Mouse (Mus musculus) adrenal gland, adult (tissue): ENCODE results near the gene Nek6.

Source experiments
- DNase-seq, 2 experiments: peaks; one replicate each; pipeline ENCODE4 v3.0.0; 2022 to 2023; ENCODE audit warnings: low spot score in 1 of 2; ENCODE audit not compliant: inconsistent age in 2 of 2

Gene Nek6

DNA sequence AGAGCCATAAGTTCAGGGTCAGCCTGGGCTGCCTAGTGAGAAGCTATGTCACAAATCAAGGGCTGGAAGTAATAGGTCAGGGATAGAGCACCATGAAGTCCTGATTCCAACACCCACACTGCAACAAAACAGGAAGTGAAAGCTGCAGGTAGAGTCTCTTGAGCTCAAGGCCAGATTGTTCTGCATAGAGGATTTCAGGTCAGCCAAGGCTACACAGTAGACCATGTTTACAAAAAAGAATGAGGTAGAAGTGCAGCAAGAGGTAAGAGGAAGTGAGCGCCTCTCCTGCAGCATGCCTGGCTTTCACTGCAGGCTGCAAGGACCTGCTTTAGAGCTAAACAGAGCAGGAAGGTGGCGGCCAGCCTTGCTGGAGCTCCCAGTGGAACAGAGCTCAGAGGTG is 63.3 kb downstream of the Nek6 start:
- no peak for DNase-seq

GRCm38 (mm10) chr2:38578602-38579521 is 67.4 kb downstream of the Nek6 start:
- no peak for DNase-seq

DNA sequence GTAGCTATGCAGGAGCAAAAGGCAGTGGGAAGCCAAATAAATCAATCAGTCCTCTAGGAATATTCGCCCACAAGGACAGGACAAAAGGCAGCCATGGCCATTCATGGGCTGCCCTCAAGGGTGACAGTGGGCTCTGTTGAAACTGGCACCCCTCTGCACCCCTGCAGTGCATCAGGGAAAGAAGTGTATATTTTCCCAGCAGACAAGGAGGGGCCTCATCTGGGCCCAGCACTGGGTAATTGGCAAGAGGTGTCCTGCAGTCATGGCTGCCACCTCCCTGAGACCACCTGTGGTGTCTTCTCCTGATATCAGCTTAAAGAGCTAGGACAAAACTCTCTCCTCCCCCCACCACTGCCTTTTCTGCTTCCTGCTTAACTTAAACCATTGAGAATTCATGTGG is 68.1 kb downstream of the Nek6 start:
- no peak for DNase-seq

GRCm38 (mm10) chr2:38583982-38584381 is 72.5 kb downstream of the Nek6 start:
- DNase-seq = no peak

DNA sequence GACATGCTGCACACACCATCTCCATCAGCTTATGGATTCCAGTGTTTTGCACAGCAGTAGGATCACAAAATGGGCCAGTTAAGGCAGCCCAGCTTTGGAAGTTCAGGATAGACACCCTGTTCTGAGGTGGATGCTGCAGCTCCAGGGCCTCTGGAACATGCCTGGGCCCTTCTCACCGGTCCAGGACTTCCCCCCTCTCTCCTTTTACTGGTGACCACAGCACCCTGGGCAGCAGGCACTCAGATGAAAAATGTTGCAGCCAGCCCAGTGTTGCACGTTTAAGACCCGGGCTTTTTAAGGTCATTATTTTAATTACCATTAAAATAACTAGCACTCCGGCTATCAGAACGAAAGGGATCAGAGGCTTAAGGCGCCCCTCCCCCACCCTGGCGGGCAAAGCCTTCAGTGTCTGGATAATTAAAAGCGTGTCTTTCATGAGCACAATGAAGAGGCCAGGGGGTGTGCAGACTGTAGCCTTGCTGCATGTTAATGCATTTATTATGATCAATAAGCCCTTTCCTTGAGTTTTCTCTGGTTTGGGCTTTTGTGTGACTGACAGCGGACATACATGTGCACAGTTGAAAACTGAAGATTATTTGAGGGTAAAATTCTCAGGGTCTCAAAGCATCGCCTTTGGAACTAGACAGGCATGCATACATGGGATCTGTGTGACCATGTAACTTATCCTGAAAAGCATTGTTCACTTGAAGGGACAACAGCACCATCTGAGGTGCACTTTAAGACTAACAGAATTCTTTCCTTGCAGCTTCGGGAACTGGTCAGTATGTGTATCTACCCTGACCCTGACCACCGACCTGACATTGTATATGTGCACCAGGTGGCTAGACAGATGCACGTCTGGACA is 73.3 kb downstream of the Nek6 start:
- no peak for DNase-seq

- DNase-seq = no peak
Measured at GRCm38 (mm10) chr2:38585379-38585736, 73.9 kb downstream of the Nek6 start.

DNA sequence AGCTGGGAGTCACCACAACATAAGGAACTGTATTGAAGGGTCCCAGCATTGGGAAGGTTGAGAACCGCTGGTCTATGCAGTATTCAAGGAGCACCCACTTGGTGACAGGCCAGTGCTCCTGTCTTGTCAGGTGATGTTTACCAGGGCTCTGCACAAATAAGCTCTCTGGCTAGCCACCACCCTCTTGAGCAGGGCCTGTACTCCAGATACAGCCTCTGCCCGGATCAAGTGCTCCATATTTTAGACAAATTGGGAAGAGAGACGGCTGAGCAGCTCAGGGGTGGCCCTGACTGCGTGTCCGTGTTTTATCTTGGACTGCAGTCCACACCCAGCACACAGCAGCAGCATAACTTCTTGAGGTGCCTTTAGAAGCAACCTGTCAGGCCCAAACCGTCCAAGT is 75.3 kb downstream of the Nek6 start:
- no peak for DNase-seq

- DNase-seq = peak in 1 of 2 experiments; percentile 74
Measured at GRCm38 (mm10) chr2:38591751-38592459, 80.5 kb downstream of the Nek6 start.

DNA sequence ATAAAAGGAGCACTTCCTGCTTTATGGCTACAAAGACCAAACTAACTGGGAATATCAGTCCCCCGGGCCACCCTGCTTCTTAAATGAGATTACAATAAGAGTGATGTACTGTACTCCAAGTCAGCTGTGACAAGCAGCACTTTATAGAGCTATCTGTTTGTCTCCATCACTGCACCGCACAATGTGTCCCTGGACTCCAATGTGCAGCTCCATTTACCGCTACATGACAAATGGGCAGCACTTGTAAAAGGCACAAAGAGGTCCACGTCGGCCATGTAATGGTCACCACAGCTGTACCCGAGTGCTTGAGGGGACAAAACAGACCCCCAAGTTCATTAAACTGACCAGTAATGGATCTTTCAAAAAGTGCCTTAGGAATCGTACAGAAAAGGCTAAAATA is 83.4 kb downstream of the Nek6 start:
- no peak for DNase-seq

- no peak for DNase-seq
Measured at GRCm38 (mm10) chr2:38597896-38598295, 86.5 kb downstream of the Nek6 start.

DNA sequence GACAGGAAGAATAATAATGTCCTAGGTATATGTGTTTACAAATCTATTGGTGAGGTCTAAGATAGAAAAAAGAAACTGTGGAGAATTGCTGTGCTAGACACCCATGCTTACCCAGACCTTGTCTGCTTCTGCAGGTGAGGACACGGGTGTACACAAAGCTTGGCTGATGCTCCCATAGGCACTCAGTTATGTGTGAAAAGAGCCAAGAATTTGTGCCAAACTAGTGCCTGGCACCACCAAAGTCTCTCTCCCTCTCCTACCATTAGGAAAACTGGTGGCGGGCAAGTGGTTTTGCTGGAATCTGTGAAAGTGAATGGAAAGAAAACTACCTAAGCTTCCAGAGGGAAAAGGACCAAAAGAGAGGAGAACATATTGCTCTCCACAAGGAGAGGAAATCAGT is 87.0 kb downstream of the Nek6 start:
- DNase-seq = no peak

GRCm38 (mm10) chr2:38600842-38601241 is 89.4 kb downstream of the Nek6 start:
- DNase-seq = no peak

- no peak for DNase-seq
Measured at GRCm38 (mm10) chr2:38607716-38608115, 96.3 kb downstream of the Nek6 start.

- DNase-seq = peak in 1 of 2 experiments; percentile 61
Measured at GRCm38 (mm10) chr2:38608831-38609309, 97.4 kb downstream of the Nek6 start.

DNA sequence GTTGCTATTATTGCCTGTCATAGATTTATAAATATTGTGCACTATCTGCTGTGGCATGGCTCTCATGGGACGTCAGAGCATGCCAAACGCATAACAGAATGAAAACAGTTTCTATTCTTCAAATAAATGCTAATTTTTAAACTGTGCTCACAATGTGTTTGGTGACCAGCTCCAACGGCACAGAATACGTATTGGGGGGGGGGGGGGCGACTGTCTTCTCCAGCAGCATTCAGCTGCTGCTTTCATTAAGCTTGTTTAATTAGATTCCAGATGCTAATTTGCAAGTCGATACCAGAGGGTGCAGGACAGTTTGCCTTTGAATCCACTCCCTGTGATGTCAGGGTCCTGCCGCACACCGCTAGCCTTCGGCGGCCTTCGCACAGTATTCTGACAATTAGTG is 97.9 kb downstream of the Nek6 start:
- no peak for DNase-seq

DNA sequence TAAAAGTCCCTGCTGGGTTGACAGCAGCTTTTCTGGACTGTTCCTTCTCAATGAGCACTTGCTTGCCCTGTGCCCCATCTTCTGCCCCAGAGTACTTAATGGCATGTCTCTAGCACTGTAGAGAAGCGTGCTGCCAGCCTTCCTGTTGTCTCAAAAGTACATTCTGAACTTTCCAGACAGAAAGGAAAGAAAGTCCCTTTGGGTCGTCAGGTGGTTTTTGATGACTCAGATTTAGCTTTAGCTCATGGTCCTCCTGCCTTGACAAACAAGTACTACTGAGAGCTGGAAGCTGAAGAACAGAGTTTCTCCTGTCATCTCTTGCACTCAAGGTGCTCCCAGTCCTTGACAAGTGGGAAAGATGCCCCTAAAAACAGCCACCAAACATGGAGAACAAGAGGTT is 98.7 kb downstream of the Nek6 start:
- DNase-seq = no peak

DNA sequence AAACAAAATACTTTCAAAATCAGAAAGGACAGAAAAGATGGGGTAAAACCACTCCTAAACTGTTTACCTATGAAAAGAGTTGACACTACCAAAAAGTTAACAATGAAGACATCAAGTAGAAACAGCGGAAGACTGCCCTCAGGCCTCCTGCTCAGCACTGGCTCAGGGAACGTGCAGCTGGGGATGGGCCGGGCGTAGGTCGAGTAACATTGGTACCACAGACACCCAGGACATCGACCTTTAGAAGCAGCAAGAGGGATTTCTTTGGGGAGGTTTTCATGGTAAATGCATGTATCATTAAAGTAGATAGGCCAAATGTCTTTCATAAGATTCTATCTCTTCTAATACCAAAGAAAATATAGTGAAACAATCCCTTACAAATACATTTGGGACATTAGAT is 101.2 kb downstream of the Nek6 start:
- no peak for DNase-seq

DNA sequence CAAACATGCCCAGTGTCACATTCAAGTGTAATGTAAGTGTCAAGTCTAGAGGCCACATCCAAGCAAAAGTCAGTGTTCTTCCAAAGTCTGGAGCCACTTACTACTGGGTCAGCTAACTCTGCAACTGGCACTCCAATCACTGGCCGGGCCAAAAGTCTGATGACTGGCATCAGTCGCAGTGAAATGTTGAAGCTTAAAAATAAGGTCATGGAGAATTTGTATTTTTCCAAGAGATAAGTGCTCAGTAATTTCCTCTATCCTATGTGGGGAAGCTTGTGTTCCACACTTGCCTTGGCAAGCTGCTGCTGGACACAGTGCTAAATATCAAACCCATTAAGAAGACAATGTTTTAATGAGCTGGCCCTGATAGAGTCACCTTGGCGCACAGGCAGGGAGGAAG is 102.1 kb downstream of the Nek6 start:
- peak; percentile 21 to 73 for DNase-seq

DNA sequence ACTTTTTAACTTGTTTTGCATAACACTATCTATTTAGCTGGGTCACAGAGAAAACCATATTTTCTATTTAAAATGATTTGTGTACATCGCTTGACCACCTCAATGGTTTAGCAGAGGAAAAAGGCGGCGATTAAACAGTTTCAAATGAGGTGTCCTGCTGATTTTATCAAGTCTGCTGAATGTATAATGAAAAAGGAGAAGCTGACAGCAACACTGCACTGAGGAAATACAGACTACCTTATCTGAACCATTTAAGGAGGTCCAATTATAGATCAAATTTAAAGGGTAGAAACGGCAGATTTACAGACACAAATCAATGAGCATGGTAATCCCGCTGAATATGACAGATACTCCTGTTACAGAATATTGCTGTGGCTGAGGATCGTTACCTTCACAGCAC is 103.0 kb downstream of the Nek6 start:
- no peak for DNase-seq

DNA sequence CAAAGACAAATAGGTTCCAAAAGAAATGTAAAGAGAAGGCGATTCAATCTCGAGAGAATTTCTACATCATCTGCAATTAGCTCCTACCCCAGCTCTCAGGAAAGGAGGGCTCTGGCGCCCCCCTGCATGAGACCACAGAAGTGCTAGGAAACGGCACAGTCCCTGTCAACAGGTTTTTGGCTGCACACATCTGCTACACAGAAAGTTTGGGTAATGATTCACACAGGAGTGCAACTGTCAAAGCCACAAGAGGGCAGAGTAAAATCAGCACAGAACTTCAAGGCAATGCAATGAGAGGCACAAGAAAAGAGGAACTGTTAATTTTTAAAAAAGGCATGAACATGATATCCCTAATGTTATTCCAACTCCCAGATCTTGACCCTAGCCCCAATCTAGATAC is 104.6 kb downstream of the Nek6 start:
- DNase-seq = peak; percentile 32 to 71
